Mouse (Mus musculus): ENCODE results near the gene Agrn. TPM values are rescaled to one million over a fixed set of nuclear protein-coding genes. Genes with fewer than 3 reads are reported as not detected.
"Not testable (repeated sequence)": the region's sequence is repeated elsewhere in the genome, so short reads cannot be mapped to it uniquely, and the experiment has no call there.

Gene Agrn
- total RNA-seq, 1 experiment from 2014 or later = 1.5 TPM

- no peak for ATAC-seq (replicated peaks; ENCODE audit: low read depth, poor library complexity, severe bottlenecking)
Measured at GRCm38 (mm10) chr4:156169129-156169528, 28.2 kb downstream of the Agrn start.

DNA sequence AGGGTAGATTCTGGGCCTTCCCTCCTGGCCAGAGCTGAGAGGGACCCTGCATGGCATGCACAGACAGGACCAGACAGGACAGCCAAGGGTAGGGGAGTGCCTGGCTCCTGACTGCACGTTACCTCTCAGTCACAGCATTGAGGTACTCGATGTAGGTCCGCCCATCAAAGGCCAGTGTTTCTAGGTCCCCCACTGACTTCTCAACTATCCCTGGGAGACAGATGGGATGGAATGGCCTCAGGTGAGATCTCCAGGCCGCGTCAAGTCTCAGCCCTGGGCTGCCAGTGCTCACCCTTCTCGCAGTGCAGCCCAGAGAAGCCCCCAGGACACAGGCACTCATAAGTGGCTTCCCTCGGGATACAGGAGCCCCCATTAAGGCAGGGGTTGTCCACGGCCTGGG lies 28.7 kb downstream of the Agrn start:
- no peak for ATAC-seq (replicated peaks; ENCODE audit: low read depth, poor library complexity, severe bottlenecking)

GRCm38 (mm10) chr4:156166477-156166876 lies 30.8 kb downstream of the Agrn start:
- peak; percentile 87; the same call in 1 of the 2 replicates for ATAC-seq (replicated peaks; ENCODE audit: low read depth, poor library complexity, severe bottlenecking)

DNA sequence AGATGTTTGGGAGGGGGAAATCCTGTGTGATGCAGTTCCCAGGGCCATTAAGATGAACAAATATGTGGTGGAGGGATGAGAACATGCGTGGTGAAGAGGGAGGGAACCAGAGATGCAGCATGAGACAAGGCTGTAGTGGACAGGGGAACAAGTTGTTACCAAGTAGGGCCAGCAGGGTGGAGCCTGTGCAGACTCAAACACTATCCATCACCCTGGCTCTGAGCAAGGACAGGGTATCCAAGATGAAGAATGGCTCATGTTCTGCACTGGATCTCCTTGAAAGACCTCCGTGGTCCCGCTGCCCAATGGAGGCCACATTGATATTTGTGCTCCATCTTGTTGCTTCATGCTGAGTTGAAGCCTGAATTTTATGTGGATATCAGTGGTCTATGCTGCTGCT lies 42.5 kb downstream of the Agrn start:
- no peak for ATAC-seq (replicated peaks; ENCODE audit: low read depth, poor library complexity, severe bottlenecking)

DNA sequence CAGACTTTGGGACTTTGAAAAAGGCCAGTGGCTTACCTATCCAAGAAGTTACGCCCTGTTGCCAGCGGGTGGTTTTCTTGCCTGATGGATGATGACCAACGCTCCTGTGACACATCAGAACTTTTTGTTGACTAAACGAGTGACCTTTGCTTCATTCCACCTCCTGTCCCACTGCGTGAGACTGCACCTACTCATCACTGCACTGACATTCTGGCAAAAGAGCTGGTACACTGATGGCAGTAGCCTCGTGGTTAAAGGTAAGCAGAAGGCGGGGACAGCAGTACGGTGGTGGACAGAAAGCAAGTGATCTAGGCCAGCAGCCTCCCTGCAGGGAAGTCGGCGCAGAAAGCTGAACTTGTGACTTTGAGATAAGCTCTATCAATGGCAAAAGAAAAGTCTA lies 46.4 kb downstream of the Agrn start:
- not testable (repeated sequence) for ATAC-seq (replicated peaks; ENCODE audit: low read depth, poor library complexity, severe bottlenecking)

DNA sequence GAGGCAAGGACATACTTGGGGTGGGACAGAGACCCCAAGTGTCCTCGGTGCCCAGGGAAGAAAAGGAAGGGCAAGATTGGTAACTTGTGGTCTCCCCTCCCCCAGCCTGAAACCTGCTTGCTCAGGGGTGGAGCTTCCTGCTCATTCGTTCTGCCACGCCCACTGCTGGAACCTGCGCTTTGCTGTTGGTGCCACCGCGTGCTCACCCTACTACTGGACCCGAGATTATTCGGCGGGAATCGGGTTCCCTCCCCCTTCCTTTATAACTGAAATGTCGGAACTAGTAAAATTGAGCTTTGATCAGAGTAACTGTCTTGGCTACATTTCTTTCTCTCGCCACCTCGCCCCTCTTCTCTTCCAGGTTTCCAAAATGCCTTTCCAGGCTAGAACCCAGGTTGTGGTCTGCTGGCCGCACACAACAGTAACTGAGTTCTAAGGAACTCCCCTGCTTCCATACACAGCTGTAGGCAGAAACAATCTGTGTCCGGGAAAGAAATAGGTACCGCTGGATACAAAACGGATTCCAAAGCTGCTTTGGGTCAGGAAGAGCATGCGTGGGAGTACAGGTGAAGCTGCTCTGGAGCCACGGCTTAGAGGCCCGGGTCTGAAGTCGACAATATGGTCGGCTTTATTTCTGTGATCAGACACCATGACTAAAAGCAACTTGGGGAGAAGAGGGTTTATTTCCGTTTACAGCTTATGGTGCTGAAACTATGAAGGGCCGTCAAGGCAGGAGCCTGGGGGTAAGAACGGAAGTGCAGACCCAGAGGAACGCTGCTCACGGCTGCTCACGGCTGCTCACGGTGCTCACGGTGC lies 60.8 kb downstream of the Agrn start:
- no peak for ATAC-seq (replicated peaks; ENCODE audit: low read depth, poor library complexity, severe bottlenecking)

DNA sequence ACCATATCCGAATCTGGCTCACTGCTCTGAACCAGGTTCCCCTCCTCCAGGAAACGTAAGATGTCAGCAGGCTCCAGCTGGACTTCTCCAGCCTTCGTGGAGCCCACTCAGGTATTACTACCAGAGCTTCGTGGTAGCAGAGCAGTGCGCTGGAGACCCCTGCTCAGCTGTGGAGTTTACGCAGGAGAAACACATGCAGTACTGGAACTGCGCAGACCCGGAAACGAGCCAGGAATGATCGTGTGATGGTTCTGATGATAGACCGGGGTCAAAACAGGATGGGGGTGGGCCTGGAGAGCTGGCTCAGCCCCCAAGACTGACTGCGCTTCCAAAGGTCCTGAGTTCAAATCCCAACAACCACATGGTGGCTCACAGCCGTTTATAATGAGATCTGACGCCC lies 61.5 kb downstream of the Agrn start:
- no peak for ATAC-seq (replicated peaks; ENCODE audit: low read depth, poor library complexity, severe bottlenecking)

DNA sequence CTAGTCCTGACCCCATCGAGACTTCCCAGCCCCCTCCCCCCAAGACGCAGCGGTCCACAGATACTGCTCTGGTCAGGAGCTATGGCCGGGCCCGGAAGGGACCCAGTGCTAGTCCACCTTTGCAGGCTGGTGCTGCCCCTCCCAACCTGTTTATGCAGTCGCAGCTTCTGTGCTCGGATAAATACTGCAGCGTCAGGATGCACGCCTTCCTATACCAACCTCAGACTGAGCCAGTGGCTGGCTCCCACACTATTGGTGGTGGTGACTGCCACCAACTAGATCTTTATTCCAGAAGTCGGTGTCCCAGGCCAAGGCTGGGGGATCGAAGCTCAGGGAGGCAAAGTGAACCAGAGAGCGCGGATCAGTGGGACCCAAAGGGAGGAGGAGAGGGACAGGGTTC lies 62.2 kb downstream of the Agrn start:
- no peak for ATAC-seq (replicated peaks; ENCODE audit: low read depth, poor library complexity, severe bottlenecking)

DNA sequence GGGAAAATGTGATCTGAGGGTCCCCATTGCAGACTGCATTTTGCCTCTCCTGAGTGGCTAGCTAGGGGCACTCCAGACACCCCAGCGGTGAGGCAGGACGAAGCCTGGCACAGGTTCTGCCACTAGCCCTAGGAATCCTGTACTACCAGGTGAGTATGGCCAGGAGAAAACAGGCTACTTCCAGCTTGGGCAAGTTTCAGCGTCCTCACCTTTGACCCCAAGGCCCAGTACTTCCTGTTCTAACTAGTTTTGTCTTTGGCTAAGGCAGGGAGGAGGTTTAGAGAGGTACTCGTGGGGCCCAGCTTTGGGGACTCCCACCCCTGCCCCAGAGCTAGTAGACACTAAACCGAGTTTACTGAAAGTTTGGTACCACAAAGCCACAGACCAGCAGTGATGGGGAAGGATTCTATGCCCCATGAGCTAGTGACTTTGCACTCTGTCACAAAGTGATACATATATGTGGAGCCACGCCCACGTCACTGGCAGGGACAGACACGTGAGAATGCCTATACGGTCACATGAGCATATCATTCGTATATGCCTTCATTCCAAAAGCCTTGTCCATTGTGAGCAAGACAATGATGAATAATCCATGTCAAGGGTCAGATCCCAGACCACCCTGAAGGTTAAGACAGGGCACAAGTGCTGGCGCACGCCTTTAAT lies 63.2 kb downstream of the Agrn start:
- ATAC-seq (replicated peaks; ENCODE audit: low read depth, poor library complexity, severe bottlenecking) = 0 out of 2 replicates have a peak, but pooled peaks have one; percentile 15

DNA sequence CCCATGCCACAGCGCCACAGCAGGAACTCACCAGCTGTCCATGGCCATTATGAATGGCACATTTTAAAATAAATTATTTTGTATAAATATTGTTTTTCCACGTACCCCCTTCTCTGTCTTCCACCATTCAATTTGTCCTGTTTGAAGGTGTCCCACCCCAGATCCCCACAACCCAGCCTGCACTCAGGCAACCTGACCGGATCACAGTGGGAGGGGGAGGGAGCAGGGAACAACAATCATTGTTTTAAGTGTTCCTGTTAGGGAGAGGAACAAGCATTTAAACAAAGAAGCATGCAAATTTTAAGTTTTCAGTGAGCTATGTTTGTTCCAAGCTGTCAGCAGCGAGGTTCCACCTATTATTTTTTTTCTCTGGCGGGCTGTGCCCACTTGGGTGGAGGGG lies 64.0 kb downstream of the Agrn start:
- no peak for ATAC-seq (replicated peaks; ENCODE audit: low read depth, poor library complexity, severe bottlenecking)

DNA sequence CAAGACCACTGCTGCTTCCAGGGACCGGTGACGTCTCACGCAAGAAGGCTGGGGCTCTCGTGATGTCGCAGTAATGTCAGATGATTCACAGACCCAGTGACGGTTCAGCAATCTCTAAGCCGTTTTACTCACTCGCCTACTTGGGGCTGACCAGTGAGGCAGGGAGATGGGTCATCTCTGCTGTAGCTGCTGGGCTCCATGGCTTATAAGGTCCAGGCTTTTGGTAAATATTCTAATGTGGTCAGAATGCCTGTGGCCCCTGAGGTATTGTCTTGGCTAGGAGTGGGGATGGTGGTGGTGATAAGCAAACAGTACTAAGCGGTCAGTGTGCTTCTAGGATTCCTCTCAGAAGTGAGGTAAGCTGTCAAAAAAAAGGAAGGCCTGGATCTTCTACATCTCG lies 66.3 kb downstream of the Agrn start:
- no peak for ATAC-seq (replicated peaks; ENCODE audit: low read depth, poor library complexity, severe bottlenecking)

DNA sequence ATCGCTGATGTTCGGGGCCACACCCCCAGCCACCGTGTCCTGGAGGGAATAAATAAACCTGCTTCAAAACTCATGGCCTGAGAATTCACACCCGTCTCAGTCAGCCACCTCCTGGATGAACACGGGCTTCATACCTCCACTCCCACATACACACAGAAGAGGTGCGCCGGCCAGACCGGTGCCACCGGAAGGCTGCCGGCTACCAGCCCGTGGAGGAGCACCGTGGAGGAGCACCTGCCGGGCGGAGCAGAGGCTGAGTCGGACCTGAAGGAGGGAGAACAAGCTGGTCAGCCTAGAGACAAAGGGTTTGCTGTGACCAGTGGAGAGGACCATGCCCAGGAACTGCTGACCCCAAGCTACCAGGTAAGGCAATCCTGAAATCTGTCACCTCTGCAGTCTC lies 66.9 kb downstream of the Agrn start, which contains the start of gene Rnf223:
Rnf223 (plus strand) TSS at position 78 of the 400 bp plus-strand sequence.
- ATAC-seq (replicated peaks; ENCODE audit: low read depth, poor library complexity, severe bottlenecking) = no peak

GRCm38 (mm10) chr4:156128746-156129145 lies 68.5 kb downstream of the Agrn start:
- no peak for ATAC-seq (replicated peaks; ENCODE audit: low read depth, poor library complexity, severe bottlenecking)

- ATAC-seq (replicated peaks; ENCODE audit: low read depth, poor library complexity, severe bottlenecking) = no peak
Measured at GRCm38 (mm10) chr4:156126841-156127240, 70.4 kb downstream of the Agrn start.

DNA sequence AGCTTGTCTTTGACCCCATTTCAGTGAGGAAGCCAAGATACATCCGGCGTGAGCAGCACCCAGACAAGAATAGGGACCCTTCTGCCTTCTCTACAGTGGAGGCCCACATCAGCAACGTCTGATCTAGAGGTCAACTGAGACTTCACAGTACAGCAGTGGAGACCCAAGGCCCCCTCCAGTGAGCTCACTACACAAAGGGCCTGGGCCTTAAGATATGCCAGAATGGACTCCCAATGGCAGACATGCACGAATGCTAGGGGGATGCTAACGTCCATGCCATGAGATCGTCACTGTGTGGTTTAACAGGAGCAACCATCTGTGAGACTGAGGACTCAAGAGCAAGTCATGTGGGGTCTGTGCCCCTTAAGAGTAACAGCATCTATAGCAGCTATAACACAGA lies 71.9 kb downstream of the Agrn start:
- ATAC-seq (replicated peaks; ENCODE audit: low read depth, poor library complexity, severe bottlenecking) = no peak

DNA sequence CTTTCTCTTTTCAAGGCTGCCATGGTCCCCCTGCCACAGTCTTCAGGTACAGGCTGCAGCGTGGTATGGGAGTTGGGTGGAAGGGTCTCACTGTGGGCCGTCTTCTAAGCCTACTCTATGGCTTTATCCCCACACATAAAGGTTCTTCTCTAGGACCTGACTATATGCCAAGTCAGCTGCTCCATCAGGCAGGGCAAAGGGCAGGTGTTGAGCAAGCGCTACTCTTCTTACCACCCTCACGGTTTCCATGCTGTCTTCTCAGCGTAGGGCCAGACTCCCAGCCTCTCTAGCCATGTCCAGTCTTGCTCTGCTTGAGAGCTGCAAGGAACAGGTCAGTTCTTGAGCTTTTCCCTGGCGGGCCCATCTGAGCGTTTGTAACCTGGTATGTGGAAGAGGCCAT lies 73.2 kb downstream of the Agrn start:
- ATAC-seq (replicated peaks; ENCODE audit: low read depth, poor library complexity, severe bottlenecking) = no peak

Other genes with a start within 250 kb of the Agrn start
- 70.8 and 78.2 TPM in 2 replicates for gene C1qtnf12, start 235.2 kb downstream of the Agrn start, total RNA-seq (2017)
- gene B3galt6, start 204.8 kb downstream of the Agrn start, total RNA-seq (2017) = 7.5 and 9.0 TPM in 2 replicates
- 125 and 157 TPM in 2 replicates for gene Sdf4, start 204.6 kb downstream of the Agrn start, total RNA-seq (2017)
- not detected in 2 replicates for gene Tnfrsf4, start 183.6 kb downstream of the Agrn start, total RNA-seq (2017)
- gene Tnfrsf18, start 171.3 kb downstream of the Agrn start, total RNA-seq (2017) = 6.1 and 9.8 TPM in 2 replicates
- gene Ttll10, start 138.1 kb downstream of the Agrn start, total RNA-seq (2017) = not detected in 2 replicates
- 34.1 and 42.2 TPM in 2 replicates for gene 9430015G10Rik, start 87.5 kb downstream of the Agrn start, total RNA-seq (2017)
- gene Rnf223, start 67.0 kb downstream of the Agrn start, total RNA-seq (2017) = 0.05 TPM in 1 of 2 replicates, not detected in the other
- 3.7 TPM in 1 of 2 replicates, not detected in the other for gene Isg15, start 3.3 kb upstream of the Agrn start, total RNA-seq (2017)
- 0.18 and 3.1 TPM in 2 replicates for gene AW011738, start 5.8 kb upstream of the Agrn start, total RNA-seq (2017)
- gene Perm1, start 18.4 kb upstream of the Agrn start, total RNA-seq (2017) = 0.09 TPM in 1 of 2 replicates, not detected in the other
- gene Plekhn1, start 37.4 kb upstream of the Agrn start, total RNA-seq (2017) = 12.9 and 16.8 TPM in 2 replicates
- gene Noc2l, start 38.5 kb upstream of the Agrn start, total RNA-seq (2017) = 141 and 157 TPM in 2 replicates
- 0.10 and 0.82 TPM in 2 replicates for gene Samd11, start 58.2 kb upstream of the Agrn start, total RNA-seq (2017)
- not detected in 2 replicates for gene Vmn2r-ps159, start 133.6 kb upstream of the Agrn start, total RNA-seq (2017)

Data from common myeloid progenitor, adult 5-6 weeks (primary cell).